Mouse (Mus musculus): Measurements from ENCODE around the gene Mef2b.

The Mef2b gene

GRCm38 (mm10) chr8:70134931-70135330, 4.6 kb upstream of the Mef2b start:
- no peak for DNase-seq (ENCODE audit: low spot score)

DNA sequence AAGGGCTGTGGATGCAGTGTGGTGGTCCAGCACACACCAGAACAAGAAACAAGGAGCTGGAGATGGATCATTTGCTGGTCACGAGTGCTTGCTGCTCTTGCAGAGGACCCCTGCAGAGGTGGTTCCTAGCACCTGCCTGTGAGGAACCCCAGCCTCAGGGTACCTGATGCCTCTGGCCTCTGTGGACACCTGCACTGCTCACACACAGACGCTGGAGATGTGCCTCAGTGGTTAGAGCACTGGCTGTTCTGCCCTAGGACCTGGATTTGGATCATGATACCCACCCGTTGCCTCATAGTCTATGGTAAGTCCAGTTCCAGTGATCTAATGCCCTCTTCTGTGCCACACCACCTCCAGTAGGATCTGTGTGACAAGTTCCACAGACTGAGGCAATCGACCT, 2.9 kb upstream of the Mef2b start:
- DNase-seq (ENCODE audit: low spot score): no peak

GRCm38 (mm10) chr8:70137890-70138289, 1.6 kb upstream of the Mef2b start:
- no peak for DNase-seq (ENCODE audit: low spot score)

- DNase-seq (ENCODE audit: low spot score): no peak
Measured at GRCm38 (mm10) chr8:70139981-70140380, 470 bp downstream of the Mef2b start.

DNA sequence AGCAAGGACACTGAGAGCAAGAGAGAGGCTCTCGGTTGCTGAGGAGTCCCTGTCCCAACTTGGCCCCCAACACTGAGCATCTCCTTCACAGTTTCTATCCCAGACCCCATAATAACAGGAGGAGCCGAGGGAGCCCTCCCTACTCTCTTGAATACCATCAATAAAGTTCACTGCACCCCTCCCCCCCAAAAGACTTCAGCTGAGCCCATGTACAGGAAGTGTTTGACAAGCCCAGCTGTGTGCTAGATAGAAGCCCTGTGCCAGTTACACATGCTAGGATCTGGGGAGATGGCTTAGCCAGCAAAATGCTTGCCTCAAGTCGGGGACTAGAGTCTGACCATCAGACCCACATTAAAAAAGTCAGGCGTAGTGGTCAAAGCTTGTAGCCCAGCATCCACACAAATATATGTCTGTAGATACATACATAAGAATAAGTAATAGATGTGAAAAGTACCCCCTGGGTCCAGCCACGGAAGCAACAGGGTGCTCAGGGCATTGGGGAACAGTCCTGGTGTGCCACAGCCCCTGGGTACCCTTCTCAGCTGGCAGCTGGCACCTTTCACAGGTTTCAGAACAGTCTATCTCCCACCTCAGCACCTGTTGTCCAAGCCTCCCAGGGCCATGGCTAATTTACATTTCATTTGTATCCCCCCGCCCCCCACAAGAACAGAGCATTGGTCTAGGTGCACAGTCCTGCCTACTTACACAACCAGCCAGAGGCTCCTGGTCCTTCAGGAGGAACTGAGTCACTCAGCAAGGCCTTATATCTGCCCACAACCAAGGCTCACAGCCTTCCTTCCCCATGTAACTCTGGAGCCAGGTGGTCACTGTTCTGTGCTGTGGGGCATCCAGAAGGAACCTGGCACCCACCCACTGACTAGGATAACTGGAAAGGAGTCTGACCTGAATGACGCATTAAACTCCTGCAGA, 8.4 kb downstream of the Mef2b start:
- DNase-seq (ENCODE audit: low spot score): no peak

DNA sequence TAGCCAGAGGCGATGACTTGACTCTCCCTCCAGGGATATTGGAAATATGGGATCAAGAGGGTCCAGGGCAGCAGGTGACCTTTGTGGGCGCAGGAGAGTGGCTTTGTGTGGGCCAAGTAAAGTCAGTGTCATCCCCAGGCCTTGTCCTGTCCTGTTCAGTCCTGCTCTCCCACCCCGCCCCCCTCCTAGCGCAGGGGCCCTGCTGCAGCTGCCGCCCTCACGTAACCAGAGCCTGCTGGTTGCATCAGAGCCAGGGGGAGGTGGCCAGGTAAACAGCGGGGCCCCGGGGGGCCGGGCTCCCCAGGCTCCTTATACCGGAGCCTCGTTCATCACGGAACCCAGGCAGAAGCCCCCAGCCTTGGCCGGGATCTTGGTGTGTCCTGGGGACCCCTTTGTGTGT, 10.6 kb downstream of the Mef2b start:
- no peak for DNase-seq (ENCODE audit: low spot score)

- DNase-seq (ENCODE audit: low spot score): peak; percentile 80
Measured at GRCm38 (mm10) chr8:70152537-70153257, 13.2 kb downstream of the Mef2b start.

- DNase-seq (ENCODE audit: low spot score): no peak
Measured at GRCm38 (mm10) chr8:70157240-70157800, 17.8 kb downstream of the Mef2b start.

DNA sequence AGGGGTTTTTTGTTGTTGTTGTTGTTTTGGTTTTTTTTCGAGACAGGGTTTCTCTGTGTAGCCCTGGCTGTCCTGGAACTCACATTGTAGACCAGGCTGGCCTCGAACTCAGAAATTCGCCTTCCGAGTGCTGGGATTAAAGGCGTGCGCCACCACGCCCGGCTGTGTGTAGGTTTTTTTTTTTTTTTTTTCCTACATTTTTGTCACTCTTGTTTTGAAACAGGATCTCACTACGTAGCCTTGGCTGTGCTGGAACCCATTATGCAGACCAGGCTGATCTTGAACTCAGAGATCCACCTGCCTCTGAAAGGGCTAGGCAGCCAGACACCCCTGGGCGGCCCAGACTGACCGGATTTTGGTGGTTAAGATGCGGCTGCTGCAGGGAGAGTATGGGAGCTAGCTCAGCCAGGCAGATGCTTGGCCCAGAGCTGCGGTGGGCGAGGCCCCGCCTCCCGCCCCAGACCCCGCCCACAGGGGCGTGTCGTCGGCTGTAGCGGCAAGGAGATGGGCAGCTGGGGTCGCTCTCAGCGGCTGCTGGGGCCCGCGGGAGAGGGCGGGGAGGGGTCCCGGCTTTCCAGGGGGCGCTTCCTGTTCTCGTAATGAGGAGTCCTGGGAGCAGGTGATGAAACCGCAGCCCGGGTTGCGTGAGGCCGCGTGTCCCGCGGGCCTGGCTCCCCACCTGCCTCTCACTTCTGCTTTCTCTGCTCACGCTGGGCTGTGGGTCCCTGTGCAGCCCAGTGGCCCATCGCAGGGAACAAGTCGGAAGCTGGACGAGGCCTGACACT, 18.8 kb downstream of the Mef2b start:
- DNase-seq (ENCODE audit: low spot score): peak; percentile 68

- no peak for DNase-seq (ENCODE audit: low spot score)
Measured at GRCm38 (mm10) chr8:70159211-70159610, 19.7 kb downstream of the Mef2b start.

DNA sequence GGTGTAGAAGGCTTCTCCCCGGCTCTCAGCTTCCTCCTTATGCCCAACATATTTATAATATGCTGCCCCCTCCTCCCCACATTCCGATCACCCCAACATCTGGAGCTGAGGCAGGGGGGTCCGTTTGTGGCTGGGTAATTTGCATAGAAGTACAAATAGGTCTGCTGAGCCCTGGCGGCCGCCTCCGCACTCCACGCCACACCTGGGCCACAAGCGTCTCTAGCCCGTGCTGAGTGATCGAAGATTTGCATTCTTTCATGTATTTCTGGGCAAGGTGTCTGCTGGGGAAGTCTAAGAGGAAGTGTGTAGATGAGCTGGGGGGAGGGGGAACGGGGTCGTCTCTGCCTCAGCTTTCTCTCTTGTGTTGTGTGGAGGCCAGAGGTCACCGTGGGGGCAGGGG, 20.5 kb downstream of the Mef2b start:
- DNase-seq (ENCODE audit: low spot score): no peak

GRCm38 (mm10) chr8:70163316-70163715, 23.8 kb downstream of the Mef2b start:
- DNase-seq (ENCODE audit: low spot score): no peak

DNA sequence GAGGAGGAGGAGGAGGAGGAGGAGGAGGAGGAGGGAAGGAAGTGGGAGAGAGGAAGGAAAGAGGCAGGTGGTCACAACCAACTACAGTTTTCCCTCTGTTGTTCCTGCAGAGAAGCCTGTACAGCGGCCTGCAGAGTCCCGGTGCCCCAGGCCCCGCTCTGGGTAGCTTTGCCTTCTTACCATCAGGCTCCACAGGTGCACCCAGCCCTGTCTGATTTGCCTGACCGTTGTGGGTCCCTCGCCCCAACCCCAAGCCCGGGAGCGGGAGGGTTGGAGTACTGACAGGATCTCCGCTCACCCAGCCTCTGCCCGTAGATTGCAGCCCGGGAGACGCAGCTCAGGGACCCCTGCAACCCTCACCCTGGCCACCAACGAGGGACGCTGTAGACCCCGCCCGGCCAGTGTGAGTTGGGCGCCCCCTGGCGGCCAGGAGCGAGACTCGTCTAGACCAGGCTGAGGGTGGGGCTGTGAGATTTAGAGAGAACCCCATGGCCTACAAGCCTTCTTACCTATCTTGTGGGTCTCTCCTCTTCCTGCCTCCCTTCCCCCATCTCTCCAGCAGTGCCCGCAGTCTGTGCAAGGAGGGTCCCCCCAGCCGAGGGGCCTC, 27.1 kb downstream of the Mef2b start:
- DNase-seq (ENCODE audit: low spot score): peak; percentile 65

GRCm38 (mm10) chr8:70170116-70170515, 30.6 kb downstream of the Mef2b start:
- DNase-seq (ENCODE audit: low spot score): no peak

GRCm38 (mm10) chr8:70170748-70171147, 31.2 kb downstream of the Mef2b start:
- no peak for DNase-seq (ENCODE audit: low spot score)

GRCm38 (mm10) chr8:70171240-70171639, 31.7 kb downstream of the Mef2b start:
- DNase-seq (ENCODE audit: low spot score): no peak

- peak; percentile 91 for DNase-seq (ENCODE audit: low spot score)
Measured at GRCm38 (mm10) chr8:70172043-70172681, 32.7 kb downstream of the Mef2b start, which contains the start of gene Tmem161a. Gene Tmem161a (plus strand): TSS chr8:70172356.

DNA sequence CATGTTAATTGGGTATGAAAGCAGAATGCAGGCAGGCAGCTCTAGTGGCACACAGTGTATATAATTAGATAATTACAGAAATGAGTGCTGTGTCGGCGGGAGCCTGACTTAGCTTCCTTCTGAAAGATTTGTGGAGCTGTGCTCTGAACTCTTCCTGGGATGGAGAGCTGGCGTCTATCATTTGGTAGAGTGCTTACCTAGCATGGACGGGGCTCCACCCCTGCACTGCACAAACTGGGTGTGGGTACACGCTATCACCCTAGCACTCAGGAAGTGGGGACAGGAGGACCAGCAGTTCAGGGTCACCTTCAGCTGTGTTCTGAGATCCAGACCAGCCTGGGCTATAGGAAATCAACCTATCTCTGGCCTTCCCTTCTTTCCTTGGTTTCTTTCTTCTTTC, 33.8 kb downstream of the Mef2b start:
- no peak for DNase-seq (ENCODE audit: low spot score)

DNA sequence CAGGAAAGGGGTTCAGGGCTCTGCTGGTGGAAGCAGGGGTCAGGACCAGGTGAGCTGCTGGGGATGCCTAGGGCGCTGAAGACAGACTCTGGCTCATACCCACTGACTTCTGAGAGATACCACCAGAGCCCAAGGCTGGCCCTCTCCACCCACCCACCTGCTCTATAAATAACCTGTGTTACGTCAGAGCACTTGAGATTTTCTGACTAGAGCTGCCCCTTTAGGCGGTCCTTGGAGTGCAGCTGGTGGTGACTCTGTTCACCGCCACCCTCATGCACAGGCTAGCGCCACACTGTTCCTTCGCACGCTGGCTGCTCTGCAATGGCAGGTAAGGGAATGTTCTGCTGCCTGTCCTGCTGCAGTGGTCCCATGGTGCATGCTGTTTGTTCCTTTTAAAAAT, 34.6 kb downstream of the Mef2b start:
- DNase-seq (ENCODE audit: low spot score): no peak

DNA sequence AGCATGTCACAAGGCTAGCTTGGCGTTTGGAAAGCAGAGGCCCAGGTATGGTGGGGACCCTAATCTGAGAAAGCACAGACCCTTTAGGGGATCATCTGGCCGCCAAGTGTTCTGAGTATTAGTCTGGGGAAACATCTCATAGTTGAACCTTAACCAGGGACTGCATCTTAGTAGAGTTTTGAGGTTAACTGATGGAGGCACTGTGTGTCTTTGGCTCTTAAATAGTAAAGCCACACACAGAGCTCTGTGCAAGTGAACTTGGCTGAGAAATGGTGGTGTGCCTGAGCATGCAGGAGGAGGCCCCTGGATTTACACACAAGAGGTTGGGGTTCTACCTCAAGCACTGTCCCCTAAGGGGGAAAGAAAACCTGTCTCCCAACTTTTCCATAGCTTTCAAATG, 38.7 kb downstream of the Mef2b start:
- no peak for DNase-seq (ENCODE audit: low spot score)

DNA sequence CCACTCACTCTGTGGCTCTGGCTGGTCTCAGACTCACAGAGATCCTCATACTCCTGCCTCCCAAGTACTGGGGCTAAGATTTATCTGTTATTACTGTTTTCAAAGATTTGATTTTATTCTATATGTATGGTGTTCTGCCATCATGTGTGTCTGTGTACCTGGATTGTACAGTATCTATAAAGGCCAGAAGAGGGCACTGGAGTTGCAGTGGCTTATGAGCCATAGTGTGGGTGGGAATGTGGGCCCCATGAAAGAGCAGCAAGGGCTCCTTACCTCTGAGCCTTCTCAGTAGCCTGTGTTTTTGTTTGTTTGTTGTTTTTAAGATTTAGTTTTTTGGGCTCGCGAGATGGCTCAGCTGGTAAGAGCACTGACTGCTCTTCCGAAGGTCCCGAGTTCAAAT, 39.6 kb downstream of the Mef2b start:
- no peak for DNase-seq (ENCODE audit: low spot score)
